Mouse (Mus musculus) small intestine, adult 2 months (tissue): ENCODE measurements around the gene Mrgpre.

ENCODE experiments used
- CTCF ChIP-seq: fragments of 200-500 bp; IDR thresholded peaks from 2 replicates; pipeline ENCODE4 v1.5.1; 2012; ENCODE audit warnings: low read depth, mild to moderate bottlenecking, control low read depth, inconsistent platforms, low read length, moderate library complexity, mixed read lengths; ENCODE audit not compliant: insufficient replicate concordance, insufficient read length; ENCODE audit errors: extremely low read depth
- POLR2A ChIP-seq: fragments of 200-500 bp; IDR thresholded peaks from 2 replicates; pipeline ENCODE4 v1.6.1; 2012; ENCODE audit warnings: low read depth, mild to moderate bottlenecking, control low read depth, inconsistent platforms, low read length, moderate library complexity

GRCm38 (mm10) chr7:143798783-143799182 lies 14.5 kb upstream of the Mrgpre start:
- no peak for TF ChIP-seq POLR2A
- no peak for TF ChIP-seq CTCF
